Mouse (Mus musculus) olfactory bulb, adult 2 months (tissue): ENCODE data around the gene Sncg.

ENCODE experiments used
- CTCF ChIP-seq: fragments of 200-500 bp; IDR thresholded peaks from 2 replicates; pipeline ENCODE4 v1.5.1; 2012; ENCODE audit warnings: low read depth, mild to moderate bottlenecking, low read length, moderate library complexity; ENCODE audit not compliant: insufficient read depth
- POLR2A ChIP-seq: fragments of 200-500 bp; IDR thresholded peaks from 2 replicates; pipeline ENCODE4 v1.6.1; 2012; ENCODE audit warnings: mild to moderate bottlenecking, low read depth, low read length, moderate library complexity; ENCODE audit not compliant: insufficient read depth

GRCm38 (mm10) chr14:34410716-34411115 lies 36.1 kb upstream of the Sncg start:
- TF ChIP-seq POLR2A (no peak), CTCF (no peak)
